Mouse (Mus musculus): ENCODE measurements around the gene Eaf2. TPM values are rescaled to one million over a fixed set of nuclear protein-coding genes. Genes with fewer than 3 reads are reported as not detected.
A peak's percentile ranks its signal among the peaks of the same experiment; 100 is the strongest.
"Not testable (repeated sequence)": the region's sequence is repeated elsewhere in the genome, so short reads cannot be mapped to it uniquely, and the experiment has no call there.

Eaf2 gene
- polyA plus RNA-seq, 1 experiment from 2014 or later, result 0.90 TPM

DNA sequence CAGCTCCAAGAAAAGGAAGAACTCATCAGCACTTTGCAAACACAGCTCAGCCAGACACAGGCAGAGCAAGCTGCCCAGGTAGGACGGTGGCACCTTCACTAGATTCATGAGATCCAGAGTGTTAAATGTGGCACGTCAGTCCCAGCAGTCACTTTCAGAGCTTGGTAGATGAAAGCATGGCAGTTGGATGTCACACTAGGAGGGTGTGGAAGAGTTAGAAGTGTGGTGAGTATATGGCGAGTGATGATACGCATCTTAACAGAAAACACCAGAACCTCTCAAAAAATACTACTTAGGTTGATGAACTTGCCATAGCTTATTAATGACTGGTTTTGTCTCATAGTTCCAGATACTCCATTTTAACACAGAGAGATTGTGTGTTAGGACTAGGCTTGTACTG, 16.6 kb upstream of the Eaf2 start:
- H3K9ac ChIP-seq, result no peak overlapping the region
- H3K4me3 ChIP-seq, result no peak overlapping the region
- H3K4me2 ChIP-seq, result no peak overlapping the region
- peaks cover 59% of the 10 kb centered on the region for H3K36me3 ChIP-seq
- H3K9me3 ChIP-seq, result no peaks in the 10 kb centered on the region
- H3K4me1 ChIP-seq, result no peaks in the 10 kb centered on the region
- H3K27me3 ChIP-seq, result no peaks in the 10 kb centered on the region
- WGBS, result 91% methylated on average over 4 of the region's 4 CpGs
- ATAC-seq (ENCODE audit: borderline replicate concordance, extremely low read depth, low FRiP score, low TSS enrichment), result no peak
- no peak overlapping the region for H3K27ac ChIP-seq

DNA sequence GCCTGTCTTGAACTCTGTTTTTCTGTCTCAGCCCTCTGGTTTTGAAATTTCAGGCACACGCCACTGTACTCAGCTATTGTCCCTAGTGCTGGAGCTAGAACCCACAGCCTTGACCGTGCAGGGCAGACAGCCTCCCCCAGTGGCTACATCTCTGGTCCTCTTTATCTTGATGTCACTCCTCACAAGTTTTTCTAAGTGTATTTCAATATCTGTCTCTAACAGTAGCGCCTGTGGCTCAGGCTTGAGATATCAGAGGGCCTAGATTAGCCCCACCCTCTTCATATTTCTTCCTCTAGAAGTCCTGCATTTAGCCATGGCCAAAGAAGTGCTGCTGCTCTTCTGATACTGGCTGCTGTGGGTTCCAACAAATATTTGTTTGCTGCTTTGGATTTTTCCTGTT, 15.8 kb upstream of the Eaf2 start:
- Histone ChIP-seq H3K9me3 (no peaks in the 10 kb centered on the region), H3K36me3 (peaks cover 60% of the 10 kb centered on the region), H3K4me2 (no peak overlapping the region), H3K27ac (no peak overlapping the region), H3K9ac (no peak overlapping the region), H3K4me3 (no peak overlapping the region), H3K27me3 (no peaks in the 10 kb centered on the region), H3K4me1 (no peaks in the 10 kb centered on the region)
- WGBS, result 80% methylated on average over 3 of the region's 3 CpGs
- ATAC-seq (ENCODE audit: borderline replicate concordance, extremely low read depth, low FRiP score, low TSS enrichment), result no peak

DNA sequence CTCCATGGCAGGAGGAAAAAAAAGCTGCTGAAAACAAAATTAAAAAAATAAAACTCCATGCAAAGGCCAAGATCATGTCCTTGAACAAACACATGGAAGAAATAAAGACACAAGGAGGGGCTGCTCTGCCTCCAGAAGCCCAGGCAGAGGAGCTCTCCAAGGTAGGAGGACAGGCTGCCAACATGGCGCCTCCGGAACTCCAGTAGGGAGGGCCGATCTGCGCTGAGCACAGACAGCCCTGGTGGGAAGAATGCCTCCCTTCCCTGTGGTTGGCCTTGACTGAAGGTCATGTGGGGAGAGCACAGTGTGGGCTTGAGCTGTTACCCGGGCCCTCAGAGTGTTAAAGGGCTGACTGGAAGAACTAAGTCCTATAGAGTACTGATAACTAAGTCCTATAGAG, 12.7 kb upstream of the Eaf2 start:
- ATAC-seq (ENCODE audit: borderline replicate concordance, extremely low read depth, low FRiP score, low TSS enrichment), result no peak
- Histone ChIP-seq H3K4me2 (no peak overlapping the region), H3K4me3 (no peak overlapping the region), H3K27me3 (no peaks in the 10 kb centered on the region), H3K9me3 (no peaks in the 10 kb centered on the region), H3K4me1 (no peaks in the 10 kb centered on the region), H3K27ac (no peak overlapping the region), H3K36me3 (peaks cover 37% of the 10 kb centered on the region), H3K9ac (no peak overlapping the region)
- WGBS, result 87% methylated on average over 5 of the region's 5 CpGs

DNA sequence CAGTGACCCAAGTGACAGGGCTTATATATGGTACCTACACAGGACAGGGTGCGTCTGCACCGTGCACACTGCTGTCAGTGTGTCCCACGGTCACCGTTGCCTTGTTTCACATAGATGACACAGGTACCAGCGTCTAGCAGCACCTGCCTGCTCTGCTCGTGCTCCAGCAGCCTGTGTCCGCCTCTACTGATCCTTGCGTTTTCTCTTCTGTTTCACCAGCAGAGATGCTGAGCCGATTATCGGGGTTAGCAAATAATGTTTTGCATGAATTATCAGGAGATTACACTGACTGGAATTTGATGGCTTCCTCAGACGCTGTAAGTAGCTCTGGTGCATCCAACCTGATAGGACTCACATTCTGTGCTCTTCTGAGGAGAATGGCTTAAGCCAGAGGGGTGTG, 11.1 kb upstream of the Eaf2 start:
- H3K4me1 ChIP-seq, result no peaks in the 10 kb centered on the region
- no peak for ATAC-seq (ENCODE audit: borderline replicate concordance, extremely low read depth, low FRiP score, low TSS enrichment)
- no peaks in the 10 kb centered on the region for H3K27me3 ChIP-seq
- peaks cover 24% of the 10 kb centered on the region for H3K36me3 ChIP-seq
- H3K9me3 ChIP-seq, result no peaks in the 10 kb centered on the region
- 91% methylated on average over 11 of the region's 11 CpGs for WGBS
- H3K4me3 ChIP-seq, result no peak overlapping the region
- no peak overlapping the region for H3K4me2 ChIP-seq
- no peak overlapping the region for H3K27ac ChIP-seq
- no peak overlapping the region for H3K9ac ChIP-seq

DNA sequence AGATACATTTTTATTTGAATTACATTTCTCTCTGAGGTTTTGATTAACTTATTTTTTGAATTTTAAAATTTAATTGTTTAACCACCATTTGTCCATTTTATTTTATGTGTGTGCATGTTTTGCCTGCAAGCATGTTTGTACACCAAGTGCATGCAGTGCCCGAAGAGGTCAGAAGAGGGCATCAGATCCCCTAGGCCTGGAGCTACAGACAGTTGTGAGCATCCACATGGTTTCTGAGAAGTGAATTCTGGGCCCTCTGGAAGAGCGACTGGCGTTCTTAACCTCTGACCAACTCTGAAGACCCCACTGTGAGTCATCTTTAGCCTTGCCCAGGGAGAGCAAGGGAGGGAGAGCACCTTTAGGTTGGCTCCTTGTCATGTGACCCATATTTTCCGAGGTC, 10.1 kb upstream of the Eaf2 start:
- Histone ChIP-seq H3K9me3 (no peaks in the 10 kb centered on the region), H3K4me3 (no peak overlapping the region), H3K4me1 (no peaks in the 10 kb centered on the region), H3K27ac (no peak overlapping the region), H3K9ac (no peak overlapping the region), H3K36me3 (peaks cover 24% of the 10 kb centered on the region), H3K27me3 (no peaks in the 10 kb centered on the region), H3K4me2 (no peak overlapping the region)
- no peak for ATAC-seq (ENCODE audit: borderline replicate concordance, extremely low read depth, low FRiP score, low TSS enrichment)
- WGBS, result 84% methylated on average over 4 of the region's 4 CpGs

DNA sequence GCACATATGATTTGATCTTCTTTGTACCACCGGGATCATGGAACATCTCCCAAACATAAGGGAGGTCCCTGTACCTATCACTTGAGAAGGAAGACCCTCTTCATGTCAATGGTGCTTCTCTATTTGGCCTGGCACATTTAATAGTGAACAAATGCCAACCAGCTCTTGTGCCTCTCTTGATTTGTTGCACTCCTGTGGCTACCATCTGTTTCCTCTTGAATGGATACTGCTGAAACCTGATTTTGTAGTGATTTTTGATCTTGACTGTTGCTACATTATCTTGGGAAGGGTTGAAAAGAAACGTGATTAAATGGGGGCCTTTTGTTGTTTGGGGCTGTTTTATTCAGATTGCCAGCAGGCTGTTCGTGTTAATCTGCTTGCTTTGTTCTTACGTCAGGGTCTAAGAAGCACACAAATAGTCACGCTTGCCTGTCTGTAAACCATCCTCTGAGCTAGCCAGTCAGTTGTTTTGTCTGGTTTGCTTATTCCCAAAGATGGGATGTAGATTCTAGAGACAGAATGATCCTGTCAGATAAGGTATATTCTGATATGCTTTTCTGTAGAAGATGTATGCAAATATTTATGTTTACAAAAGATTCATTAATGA, 8.0 kb upstream of the Eaf2 start:
- Histone ChIP-seq H3K9ac (no peak overlapping the region), H3K27me3 (no peaks in the 10 kb centered on the region), H3K4me3 (no peak overlapping the region), H3K27ac (no peak overlapping the region), H3K36me3 (peaks cover 19% of the 10 kb centered on the region), H3K9me3 (no peaks in the 10 kb centered on the region), H3K4me2 (no peak overlapping the region), H3K4me1 (peaks cover 5% of the 10 kb centered on the region; the same call in 1 of the 2 replicates)
- ATAC-seq (ENCODE audit: borderline replicate concordance, extremely low read depth, low FRiP score, low TSS enrichment), result no peak
- WGBS, result 78% methylated on average over 5 of the region's 5 CpGs

DNA sequence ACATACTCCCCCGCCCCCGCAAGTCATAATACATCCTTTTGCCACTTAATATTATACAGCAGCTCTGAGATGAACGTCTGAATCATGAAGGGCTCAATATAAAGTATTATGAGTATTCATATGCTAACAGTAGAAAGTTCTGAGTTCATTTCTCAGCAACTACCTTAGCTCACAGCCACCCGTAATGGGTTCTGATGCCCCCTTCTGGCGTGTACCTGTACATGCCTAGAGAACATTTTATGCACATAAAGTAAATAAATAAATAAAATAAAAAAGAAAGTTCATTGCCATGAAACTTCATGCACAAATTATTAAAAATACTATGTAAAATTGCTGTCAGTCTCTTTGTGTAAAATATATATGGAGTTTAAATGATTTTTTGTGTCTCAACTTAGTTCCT, 2.5 kb upstream of the Eaf2 start:
- Histone ChIP-seq H3K27ac (no peak overlapping the region), H3K27me3 (no peaks in the 10 kb centered on the region), H3K9me3 (no peaks in the 10 kb centered on the region), H3K4me3 (no peak overlapping the region), H3K9ac (no peak overlapping the region), H3K4me1 (peaks cover 17% of the 10 kb centered on the region), H3K36me3 (peaks cover 1% of the 10 kb centered on the region), H3K4me2 (no peak overlapping the region)
- ATAC-seq (ENCODE audit: borderline replicate concordance, extremely low read depth, low FRiP score, low TSS enrichment), result no peak
- WGBS, result 69% methylated on average over 5 of the region's 5 CpGs

DNA sequence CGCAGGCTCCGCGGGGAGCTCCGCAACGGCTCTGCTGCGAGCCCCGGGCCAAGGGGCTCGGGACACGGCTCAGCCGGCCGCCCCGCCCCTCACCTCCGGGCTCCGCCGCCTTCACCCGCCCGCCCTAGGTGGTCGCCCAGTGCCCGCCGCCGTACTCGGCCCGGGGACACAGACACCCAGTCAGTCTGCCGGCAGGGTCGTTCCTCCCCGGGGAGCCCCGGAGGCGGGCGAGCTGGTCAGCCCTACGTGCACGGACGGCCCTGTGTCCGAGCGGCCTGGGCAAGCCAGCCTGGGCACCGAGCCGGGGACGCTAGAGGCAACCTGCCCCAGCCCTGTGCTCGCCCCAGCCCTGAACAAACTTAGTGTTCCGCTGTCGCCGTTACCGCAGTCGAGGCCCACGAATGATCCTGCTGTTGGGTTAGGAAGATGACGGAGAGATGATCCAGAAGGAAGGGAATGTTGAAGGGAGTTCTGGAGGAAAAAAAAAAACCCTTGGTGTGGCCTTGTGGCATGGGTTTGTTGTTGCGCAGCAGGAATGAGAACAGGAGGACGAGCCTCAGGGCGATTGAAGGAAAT, 561 bp upstream of the Eaf2 start:
- peak overlapping the region; percentile 59 for H3K4me2 ChIP-seq
- H3K27me3 ChIP-seq, result no peaks in the 10 kb centered on the region
- WGBS, result under 1% methylated on average over 47 of the region's 48 CpGs
- peak overlapping the region; percentile 75 for H3K9ac ChIP-seq
- H3K4me3 ChIP-seq, result peak overlapping the region; percentile 79
- H3K4me1 ChIP-seq, result peaks cover 17% of the 10 kb centered on the region
- H3K27ac ChIP-seq, result peak overlapping the region; percentile 76
- ATAC-seq (ENCODE audit: borderline replicate concordance, extremely low read depth, low FRiP score, low TSS enrichment), result peak; percentile 71
- H3K36me3 ChIP-seq, result peaks cover 12% of the 10 kb centered on the region
- H3K9me3 ChIP-seq, result no peaks in the 10 kb centered on the region

DNA sequence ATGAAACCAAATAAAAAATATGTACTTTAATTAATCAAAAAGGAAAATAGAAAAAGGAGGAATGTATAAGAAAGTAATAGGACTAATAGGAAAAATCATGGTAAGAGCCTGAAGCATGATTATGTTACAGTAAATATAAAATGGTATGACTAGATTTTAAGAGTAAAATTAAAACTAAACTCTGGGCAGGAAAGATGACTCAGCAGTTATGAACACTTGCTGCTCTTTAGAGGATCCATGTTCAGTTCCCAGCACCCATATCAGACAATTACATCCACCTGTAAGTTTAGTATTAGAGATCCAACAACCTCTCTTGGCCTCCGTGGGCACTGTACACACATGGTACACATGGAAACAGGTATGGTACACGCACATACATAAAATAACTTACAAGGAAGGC, 5.4 kb downstream of the Eaf2 start:
- Histone ChIP-seq H3K27me3 (no peaks in the 10 kb centered on the region), H3K4me2 (no peak overlapping the region), H3K27ac (no peak overlapping the region), H3K4me3 (no peak overlapping the region), H3K9me3 (no peaks in the 10 kb centered on the region), H3K9ac (no peak overlapping the region), H3K36me3 (peaks cover 37% of the 10 kb centered on the region), H3K4me1 (peaks cover 7% of the 10 kb centered on the region)
- ATAC-seq (ENCODE audit: borderline replicate concordance, extremely low read depth, low FRiP score, low TSS enrichment), result no peak
- 90% methylated on average over 2 of the region's 2 CpGs for WGBS

DNA sequence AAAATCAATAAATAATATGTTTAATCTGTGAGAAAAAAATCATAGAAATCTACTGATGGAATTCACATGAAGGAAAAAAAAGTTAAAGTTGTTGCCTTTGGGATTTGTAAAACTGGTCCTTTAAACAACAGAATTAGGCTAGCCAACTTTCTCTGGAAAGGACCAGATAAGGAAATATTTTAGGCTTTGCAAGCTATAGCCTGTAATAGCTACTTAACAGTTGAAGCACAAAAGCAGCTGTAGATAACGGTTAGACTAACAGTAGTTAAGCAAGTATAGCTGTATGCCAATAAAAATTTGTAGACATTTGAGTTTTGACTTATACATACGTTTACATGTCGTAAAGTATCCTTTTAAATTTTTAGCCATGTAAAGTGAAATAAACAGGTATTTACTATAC, 11.2 kb downstream of the Eaf2 start:
- no peak for ATAC-seq (ENCODE audit: borderline replicate concordance, extremely low read depth, low FRiP score, low TSS enrichment)
- H3K4me1 ChIP-seq, result no peaks in the 10 kb centered on the region
- peaks cover 37% of the 10 kb centered on the region for H3K36me3 ChIP-seq
- no peaks in the 10 kb centered on the region for H3K9me3 ChIP-seq
- H3K9ac ChIP-seq, result no peak overlapping the region
- H3K4me2 ChIP-seq, result no peak overlapping the region
- 88% methylated on average over 3 of the region's 3 CpGs for WGBS
- H3K4me3 ChIP-seq, result no peak overlapping the region
- no peaks in the 10 kb centered on the region for H3K27me3 ChIP-seq
- no peak overlapping the region for H3K27ac ChIP-seq

DNA sequence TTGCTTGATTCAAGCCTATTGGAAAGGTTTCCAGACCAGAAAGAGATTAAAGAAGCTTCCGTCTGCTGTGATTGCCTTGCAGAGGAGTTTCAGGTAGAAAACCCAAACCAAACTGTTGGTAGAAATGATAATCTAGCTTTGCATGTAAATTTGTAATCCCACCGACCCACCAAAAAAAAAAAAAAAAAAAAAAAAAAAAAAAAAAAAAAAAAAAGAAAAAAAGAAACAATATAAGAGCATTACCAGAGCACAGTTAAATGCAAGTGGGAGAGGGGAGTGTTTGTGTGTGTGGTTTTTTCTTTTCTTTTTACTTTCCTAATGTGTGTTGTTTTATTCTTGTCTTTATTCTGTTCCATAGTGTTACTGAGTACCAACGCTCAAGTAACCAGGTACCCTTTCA, 23.6 kb downstream of the Eaf2 start:
- WGBS, result 95% methylated on average over 3 of the region's 3 CpGs
- H3K4me1 ChIP-seq, result no peaks in the 10 kb centered on the region
- H3K9me3 ChIP-seq, result no peaks in the 10 kb centered on the region
- ATAC-seq (ENCODE audit: borderline replicate concordance, extremely low read depth, low FRiP score, low TSS enrichment), result no peak
- no peak overlapping the region for H3K4me2 ChIP-seq
- H3K27me3 ChIP-seq, result no peaks in the 10 kb centered on the region
- H3K4me3 ChIP-seq, result no peak overlapping the region
- H3K27ac ChIP-seq, result no peak overlapping the region
- no peak overlapping the region for H3K9ac ChIP-seq
- H3K36me3 ChIP-seq, result peaks cover 16% of the 10 kb centered on the region

DNA sequence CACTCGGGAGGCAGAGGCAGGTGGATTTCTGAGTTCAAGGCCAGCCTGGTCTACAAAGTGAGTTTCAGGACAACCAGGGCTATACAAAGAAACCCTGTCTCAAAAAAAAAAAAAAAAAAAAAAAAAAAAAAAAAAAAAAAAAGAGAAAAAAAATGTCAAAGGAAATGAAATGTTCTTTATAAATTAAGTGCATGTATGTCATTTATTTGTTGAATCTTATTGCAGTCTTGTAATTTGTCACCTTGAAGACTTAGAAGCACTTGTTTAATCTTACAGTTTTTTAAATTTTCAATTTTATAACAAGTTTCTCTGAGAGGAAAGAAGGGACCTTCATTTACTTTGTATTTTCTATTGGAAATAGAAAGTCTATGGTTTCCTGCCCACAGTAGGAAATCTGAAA, 27.9 kb downstream of the Eaf2 start:
- ATAC-seq (ENCODE audit: borderline replicate concordance, extremely low read depth, low FRiP score, low TSS enrichment); H3K9me3 ChIP-seq; H3K4me3 ChIP-seq; H3K4me1 ChIP-seq; H3K27ac ChIP-seq; H3K9ac ChIP-seq; H3K27me3 ChIP-seq; H3K4me2 ChIP-seq: not testable (repeated sequence)
- peaks cover 11% of the 10 kb centered on the region for H3K36me3 ChIP-seq
- WGBS, result 94% methylated on average over 1 of the region's 1 CpGs

DNA sequence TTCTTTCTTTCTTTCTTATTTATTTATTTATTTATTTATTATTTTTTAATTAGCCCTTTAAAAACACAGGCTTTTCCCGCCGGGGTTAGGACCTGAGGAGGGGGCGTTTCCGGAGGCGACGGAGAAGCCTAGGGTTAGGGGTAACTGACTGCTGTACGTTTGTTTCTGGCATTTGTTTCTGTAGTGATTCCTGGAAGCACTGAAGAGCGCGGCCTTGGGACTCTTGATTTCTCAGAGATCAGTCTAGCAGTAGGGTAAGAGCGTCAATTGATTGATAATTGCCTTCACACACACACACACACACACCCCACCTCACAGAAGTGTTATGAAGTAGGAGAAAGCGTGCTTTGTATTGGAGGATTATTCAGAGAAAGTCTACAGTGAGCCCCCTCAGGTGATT, 46.0 kb downstream of the Eaf2 start:
- Histone ChIP-seq H3K4me3 (peak overlapping the region; percentile 98), H3K4me2 (peak overlapping the region; percentile 92), H3K4me1 (peaks cover 12% of the 10 kb centered on the region), H3K27me3 (no peaks in the 10 kb centered on the region), H3K9me3 (no peaks in the 10 kb centered on the region), H3K27ac (no peak overlapping the region), H3K9ac (peak overlapping the region; percentile 87), H3K36me3 (no peaks in the 10 kb centered on the region)
- WGBS, result 4% methylated on average over 11 of the region's 11 CpGs
- ATAC-seq (ENCODE audit: borderline replicate concordance, extremely low read depth, low FRiP score, low TSS enrichment), result peak; percentile 41; the same call in 1 of the 2 replicates

All from lung, embryonic 15.5 days (tissue).